Mouse (Mus musculus): ENCODE data around the gene Pcmt1.

The Pcmt1 gene

DNA sequence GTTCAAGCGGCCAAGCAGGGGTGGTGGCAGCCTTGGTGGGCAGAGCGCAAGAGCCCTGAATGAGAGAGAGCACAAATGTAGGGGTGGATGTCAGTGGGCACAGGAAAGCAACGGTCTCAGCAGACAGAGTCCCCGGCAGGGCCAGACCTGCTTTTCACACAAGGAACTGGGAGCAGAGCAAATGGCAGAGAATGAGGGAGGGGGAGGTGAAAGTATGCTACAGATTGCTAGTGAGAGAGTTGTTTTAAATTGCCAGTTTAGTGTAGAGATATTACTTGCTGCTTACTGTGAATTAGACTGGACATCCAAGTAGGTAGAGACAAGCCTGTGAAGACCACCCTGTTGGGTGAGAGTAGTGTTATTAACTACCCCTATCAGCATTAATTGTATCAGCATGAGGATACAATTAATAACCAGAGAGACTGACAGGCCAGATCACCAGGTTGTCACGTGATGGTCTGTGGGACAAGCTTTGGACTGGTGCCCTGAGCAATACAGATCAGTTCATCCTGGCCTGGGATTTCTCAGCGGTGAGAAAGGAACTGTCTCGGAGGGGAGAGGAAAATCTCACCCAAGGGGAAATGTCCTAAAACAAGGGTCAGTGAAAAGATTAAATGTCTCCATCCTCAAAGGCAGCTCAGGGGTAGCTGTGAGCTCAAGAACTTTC, 97.9 kb downstream of the Pcmt1 start:
- no peak for DNase-seq

DNA sequence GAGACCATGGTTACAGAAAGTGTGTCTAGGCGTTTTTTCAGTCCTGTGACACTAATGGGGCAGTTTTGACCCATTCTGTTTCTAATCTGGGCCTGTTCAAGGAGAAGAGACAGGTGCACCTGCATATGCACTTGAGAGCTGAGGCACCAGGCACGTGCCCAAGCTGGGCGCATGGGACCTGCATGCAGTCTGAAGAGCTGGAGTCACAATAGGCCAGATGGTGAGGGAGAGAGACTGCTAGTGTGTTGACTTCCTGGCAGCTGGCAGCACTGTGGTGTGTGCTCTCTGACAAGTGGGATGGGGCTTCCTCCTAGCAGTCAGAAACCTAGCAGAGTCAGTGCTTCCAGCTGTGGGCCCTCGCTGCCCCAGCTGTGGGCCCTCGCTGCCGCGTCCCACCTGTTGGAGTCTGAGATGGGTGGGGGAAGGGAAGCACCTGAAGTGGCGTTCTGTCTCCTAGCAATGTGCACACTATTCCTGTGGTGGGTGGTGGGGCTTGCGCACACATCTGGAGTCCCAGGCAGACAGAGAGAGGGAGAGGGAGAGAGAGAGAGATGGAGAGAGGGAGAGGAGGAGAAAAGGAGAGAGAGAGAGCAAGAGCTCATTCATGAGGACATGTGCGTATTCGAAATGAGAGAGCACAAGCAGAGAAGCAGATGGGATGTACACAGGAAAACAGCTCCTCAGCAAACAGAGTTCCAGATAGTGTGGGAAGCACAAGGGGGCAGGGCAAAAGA, 98.6 kb downstream of the Pcmt1 start:
- peak; percentile 44 to 62 for DNase-seq

DNA sequence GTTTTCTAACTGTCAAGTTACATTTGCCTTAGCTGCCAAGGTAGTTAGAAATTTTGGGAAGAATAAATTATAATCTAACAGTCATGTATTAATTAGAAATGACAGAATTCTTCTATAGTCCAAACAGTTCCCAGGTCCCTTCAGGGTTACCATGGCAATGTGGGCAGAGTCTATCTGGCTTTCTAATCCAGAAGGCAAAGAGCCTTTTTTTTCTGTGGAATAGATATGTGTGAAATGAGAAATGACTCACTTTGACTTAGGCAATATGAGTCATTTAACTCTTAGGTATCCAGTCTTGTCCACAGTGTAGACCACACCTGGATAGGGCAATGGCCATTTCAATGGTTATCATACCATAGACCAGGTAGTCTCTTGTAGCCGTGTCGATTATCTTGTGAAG, 99.5 kb downstream of the Pcmt1 start:
- no peak for DNase-seq
